Mouse (Mus musculus): ENCODE measurements at regions not wholly inside any gene's neighbourhood (a gene's known extent, or its start where the extent isn't known, plus 50 kb on each side); places are given as distances from the start of the nearest gene placed in this dataset.

DNA sequence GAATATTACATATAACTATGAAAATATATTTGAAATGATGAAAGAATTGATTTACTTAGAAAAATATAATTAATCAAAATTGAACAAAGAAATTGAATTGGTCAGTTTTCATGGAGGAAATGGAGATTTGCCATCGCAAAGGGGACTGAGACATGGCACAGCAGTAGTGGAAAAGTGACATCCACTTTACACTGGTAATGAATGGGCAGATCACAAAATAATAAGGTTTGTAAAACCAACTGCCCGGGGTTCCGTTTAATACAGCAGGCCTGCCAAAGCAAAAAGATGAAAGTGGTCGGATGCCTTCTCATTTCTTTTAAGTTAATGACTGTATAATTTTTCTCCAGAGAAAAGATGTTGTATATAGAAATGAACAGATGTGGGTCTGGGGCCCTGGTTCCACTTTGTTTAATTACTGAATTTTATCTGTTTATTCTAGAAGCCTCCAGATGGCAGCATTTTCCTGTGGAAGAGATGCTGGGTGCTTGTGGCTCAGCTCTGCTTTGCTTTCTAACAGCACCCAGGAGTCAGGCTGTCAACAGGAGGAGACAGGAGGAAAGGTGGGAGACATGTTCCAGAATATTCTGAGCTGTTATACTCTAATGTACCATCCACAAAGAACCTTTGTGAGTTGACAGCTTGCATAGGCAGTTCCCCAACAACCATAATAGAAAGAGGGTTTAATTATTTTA is 75.6 kb upstream of the Fbxl17 start:
- peak; percentile 19 to 24 for DNase-seq

DNA sequence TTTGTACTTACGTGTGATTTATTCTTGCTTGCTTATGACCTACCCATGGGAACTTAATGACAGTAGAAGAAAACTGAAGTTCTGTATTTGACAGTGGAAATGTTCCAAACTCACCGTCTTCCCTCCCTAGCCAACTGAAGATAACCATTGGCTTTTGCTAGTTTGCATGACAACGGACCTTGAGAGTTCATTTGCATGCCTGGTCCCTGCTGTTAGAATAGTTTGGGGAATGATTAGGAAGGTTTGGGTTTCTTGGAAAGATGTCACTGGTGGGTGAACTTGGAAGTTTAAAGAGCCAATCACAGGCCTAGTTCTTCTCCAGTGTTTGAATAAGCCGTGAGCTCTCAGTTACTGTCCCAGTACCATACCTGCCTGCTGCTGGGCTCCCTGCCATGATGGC is 83.1 kb upstream of the Fbxl17 start:
- DNase-seq: no peak

DNA sequence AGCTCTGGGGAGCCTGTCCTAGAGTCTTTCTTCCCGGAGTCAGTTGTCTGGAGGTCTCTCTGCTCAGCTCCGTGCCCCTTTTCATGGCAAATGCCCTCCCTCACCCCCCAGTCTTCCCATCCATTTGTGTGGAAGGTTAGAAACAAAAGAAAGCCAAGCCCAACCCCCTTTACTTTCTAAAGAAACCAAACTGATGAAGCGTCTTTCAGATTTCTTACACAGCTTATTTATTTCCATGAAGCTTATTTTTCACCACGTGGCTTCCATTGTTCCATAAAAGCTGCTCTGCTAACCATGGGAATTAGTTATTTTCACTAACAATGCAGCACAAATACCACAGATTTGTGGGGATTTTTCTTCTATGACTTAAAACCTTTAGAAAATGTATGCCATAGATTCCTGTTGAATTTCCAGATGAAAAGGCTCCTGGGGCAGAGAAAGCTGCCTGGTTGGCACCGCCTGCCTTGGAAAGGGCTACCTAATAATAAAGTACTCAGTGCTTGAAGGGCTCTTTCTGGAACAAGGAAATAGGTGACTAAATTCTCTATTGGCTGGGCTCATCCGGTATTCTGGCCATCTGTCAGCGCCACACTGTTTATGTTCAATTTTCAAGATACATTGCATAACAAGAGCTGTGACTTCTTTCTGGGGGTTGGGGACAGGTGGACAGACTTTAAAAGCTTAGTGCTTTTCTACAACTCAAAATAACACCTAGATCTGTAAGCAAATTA is 107.4 kb upstream of the Fbxl17 start:
- no peak for DNase-seq

DNA sequence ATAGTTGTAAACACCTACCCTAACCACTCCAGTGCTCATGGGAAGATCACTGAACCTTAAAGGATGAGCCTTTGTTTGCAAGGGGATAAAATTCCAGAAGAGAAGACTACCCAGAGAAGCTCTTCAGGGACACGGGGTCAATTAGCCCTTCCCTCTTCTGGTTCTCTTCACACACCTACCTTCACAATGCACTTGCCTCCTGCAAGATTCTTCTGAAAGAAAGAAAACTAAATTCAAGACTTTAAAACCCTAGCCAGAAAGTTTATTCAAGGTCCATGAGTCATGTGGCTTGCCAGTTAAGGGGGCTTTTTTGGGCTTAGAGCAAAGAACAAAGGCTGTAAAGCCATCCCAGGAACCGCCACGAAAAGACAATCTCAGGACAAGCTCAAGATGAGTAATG is 122.9 kb upstream of the Fbxl17 start:
- DNase-seq: no peak

DNA sequence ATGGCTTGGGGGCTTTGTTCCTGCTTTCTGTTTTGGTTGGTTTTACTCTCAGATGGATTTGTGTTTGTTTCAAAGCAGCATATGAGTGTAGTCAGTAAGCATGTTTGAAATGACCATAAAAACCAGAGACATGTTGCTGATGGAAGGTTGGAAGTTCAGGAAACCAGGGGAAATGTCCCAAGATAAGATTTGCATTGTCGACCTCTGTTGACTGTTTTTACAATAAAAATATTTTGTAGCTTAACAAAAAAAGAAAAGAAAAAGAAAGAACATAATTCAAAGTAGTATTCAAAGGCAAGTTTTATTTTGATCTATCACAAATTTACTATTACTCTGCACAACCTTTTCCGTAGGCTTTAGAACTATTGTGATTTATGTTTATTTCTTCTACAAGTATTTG is 137.8 kb upstream of the Fbxl17 start:
- DNase-seq: no peak

DNA sequence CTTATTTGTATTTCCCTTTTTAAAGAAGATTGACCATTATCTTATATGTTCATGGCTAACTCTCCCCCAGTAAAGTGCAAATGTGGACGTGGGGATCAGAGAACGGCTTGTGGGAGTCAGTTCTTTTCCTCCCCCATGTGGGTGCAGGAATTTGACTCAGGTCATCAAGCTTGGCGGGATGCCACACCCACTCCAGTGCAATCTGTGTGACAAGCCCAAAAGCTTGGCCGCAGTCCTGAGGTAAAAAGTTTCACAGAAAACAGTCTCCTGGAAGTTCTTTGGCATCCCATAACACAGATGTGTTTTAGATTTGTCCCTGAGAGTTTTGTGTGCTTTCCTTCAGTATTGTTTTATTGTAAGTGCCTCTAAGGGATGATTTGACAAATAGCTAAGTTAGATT is 144.6 kb upstream of the Fbxl17 start:
- DNase-seq: no peak

DNA sequence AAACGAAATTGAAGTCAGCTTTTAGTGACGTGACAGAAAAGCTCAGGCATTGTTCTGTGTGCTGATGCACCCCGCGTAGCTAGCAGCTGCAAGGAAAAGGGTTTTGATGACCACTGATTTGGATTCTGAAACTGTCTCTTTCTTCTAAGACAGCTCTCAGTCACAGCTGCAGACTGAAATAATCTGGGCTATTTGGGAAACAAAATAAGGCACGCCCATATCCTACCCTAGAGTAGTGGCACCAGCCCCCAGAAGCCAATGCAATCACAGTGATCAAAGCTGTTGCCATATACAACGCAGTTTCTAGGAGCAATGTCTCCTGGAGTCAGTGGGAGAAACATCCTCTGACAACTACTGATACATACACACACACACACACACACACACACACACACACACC is 157.9 kb upstream of the Fbxl17 start:
- DNase-seq: no peak

DNA sequence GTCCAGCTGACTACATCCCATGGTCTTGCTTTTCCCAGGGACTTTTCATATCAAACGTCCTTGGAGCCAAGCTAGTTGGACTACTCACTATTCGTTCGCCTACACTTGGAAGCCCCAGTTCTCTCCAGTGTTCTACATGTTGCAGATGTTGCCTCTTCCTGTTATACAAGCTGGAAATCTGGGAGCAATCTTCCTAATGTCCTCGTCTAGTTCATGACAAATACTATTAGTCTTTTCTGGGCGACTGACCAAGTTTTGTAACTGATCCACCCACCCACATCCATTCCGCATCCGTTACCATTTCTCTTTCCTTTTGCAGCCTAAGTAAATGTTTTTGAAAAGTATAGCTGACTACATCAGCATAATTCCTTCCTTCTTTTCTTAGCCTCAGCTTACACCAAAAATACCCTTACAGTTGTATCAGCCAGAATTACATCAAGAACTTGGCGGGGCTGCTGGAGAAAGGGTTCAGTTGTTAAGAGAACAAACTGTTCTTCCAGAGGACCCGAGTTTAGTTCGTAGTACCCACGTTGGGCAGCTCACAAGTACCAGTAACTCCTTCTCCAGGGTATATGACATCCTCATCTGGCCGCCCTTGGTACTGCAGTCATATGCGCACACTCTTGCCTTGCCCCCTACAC is 161.1 kb upstream of the Fbxl17 start:
- peak in 1 of 2 experiments; percentile 38 for DNase-seq

DNA sequence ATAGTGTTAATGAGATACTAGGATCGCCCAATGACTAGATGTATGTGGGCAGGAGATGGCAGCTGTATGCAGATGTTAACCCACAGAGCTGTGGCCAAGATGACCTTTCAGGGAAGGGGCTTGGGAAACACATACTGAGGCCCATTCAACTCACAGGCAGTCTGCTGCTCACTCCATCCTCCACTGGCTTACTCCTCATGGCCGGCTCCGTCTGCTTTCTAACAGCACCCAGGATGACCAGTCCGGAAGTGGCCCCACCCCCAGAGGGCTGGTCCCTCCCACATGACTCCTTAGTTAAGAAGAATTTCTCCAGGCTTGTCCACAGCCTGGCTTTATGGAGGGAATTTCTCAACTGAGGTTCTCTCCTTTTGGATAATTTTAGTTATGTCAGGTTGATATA is 161.8 kb upstream of the Fbxl17 start:
- DNase-seq: peak in 1 of 2 experiments; percentile 14

DNA sequence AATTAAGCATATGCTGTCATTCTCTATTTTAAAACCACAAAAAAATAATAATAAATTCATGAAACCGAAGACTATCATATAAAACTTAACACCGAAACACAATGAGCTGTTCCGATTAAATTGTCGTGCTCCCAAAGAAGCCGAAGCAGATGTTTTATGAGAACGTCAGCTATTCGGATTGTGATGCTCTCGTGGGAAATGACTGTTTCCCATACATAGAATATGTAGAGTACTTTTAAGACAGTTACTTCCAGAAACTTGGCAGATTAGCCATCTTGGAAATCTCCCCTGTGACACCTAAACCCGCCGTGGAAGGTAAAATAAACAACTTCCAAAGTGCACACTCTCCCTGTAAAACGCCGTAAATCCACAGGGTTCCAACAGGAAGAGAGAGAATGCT is 162.4 kb upstream of the Fbxl17 start:
- DNase-seq: no peak

DNA sequence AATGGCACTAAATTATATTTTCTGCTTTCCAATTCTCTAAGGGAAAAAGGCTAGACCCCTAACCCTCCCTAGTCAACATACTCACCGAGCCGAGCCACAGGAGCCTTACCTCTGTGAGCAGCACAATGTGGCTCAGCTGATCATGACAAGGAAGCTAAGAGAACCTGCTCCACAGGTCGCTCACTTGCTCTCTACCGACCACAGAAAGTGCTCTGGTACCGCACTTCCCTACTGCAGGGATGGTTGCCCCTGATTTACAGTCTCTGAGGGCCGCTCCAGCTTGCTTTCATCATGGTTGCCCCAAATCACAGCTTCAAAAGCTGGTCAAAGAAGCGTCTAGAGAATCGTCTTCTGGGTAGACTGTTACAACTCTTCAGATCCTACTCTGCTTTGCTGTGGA is 177.0 kb upstream of the Fbxl17 start:
- DNase-seq: no peak

DNA sequence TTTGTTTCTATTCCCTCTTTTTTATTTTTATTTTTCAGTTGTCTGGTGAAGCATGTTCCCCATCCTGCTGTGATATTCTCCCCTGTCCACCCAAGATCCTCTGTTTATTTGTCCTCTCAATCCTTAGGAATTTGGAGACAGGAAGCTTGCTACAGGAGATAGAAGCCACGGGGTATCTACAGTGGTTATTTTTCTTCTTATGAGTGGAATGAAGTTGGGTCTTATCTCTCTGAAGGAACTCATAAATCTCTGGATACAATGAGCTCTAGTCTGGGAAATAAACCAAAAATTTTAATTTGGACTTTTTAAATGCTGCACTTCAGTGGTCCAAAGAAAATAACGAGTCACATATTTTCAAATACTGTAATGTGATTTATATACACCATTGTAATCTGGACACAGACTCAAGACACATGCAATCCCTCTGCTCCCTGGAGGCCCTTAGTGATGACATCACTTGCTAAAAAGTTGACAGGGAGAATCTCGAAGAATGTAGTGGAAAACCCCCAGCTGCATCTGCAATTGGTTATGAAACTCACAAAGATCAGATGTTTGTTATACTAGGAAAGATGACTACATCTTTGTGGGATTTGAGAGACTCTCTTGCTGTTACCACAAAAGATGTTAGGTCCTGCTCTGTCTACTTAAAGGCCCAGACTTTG is 178.3 kb upstream of the Fbxl17 start:
- DNase-seq: peak; percentile 30 to 58

DNA sequence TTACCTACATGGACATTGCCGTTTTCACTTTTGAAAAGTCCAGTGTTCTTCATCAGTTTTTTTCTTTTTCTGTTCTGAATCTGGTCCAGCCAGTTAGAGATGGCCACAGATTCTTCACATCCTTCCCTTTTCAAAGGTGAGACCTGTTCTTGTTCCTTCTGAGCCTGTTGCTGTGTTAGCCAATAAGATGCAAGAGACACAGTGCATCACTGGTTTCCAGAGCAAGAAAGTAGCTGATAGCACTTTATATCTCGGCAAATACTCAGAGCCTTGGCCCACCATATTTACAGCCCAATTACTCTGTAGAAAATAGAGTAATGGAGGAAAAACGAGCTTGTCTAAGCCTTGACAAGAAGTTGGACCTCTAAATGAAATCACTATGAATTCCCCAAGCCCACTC is 180.7 kb upstream of the Fbxl17 start:
- no peak for DNase-seq

DNA sequence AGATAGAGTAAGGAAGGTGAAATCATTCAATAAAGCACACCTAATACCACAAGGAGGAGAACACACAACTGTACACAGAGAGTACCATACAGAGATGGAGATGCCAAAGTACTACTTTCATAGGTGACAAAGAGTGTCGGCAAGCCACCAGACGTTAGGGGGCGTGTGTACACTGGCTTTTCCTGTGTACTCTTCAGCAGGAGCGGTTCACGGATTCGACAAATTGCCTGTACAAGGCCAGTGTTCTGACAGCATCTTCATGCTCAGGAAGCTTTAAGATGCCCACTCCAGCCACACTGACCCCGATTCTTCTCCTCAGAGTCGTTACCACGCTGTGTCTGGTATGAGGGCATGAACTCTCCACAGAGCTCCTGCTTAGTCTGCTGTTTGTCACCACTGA is 179.5 kb upstream of the Fer start:
- DNase-seq: no peak

DNA sequence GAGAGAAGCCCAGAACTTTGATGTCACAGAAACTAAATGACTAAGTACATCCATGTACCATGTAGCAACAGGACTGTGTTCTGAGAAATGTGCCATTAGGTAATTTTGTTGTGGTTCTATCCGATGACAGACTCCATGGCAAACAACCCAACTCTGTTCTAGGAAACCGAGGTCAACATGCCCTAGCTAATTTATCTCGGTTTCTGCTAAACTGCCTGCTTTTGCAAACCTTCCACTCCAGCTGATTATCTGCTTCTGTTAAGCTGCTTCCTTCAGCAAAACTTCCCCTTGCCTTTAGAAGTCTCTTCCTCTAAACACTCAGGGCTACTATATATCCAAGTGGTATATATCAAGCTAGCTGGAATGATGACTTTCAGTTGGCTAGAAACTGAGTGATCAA is 178.8 kb upstream of the Fer start:
- DNase-seq: no peak

DNA sequence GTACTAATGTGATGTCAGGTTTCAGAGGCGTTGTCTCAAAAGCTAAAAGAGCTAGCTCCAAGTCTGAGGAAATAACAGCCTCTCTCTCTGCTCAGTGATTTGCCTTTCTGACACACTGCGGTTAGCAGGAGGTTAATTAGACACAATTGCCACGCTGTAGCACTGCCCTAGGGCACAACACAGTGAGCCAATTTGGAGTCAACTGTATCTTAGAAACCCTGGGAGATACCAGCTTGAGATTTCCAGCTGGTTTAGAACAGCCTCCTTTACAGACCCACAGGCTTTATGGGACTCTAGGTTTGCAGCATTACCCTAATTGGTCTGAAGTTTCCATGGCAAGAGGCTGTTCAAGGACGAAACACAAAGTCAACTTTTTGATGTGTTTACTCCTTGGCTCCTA is 176.9 kb upstream of the Fer start:
- peak; percentile 19 to 35 for DNase-seq

DNA sequence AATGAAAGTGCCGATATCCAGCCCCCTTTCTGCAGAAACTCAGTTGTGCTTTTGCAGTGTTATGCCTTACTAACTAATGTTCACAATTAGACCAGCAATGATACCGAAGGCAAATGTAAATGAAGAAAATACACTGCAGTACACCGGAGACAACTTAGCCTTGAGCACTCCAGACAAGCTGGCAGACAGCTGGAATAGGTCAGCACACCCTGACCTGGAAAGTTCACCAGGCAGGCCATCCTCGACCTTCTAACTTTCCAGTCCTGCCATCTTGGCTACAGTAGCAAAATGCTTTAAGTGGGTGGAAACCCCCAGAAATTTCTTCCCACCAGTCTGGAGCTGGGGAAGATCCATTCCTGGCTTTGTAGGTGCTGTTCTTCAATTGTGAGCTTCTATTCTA is 176.5 kb upstream of the Fer start:
- no peak for DNase-seq

DNA sequence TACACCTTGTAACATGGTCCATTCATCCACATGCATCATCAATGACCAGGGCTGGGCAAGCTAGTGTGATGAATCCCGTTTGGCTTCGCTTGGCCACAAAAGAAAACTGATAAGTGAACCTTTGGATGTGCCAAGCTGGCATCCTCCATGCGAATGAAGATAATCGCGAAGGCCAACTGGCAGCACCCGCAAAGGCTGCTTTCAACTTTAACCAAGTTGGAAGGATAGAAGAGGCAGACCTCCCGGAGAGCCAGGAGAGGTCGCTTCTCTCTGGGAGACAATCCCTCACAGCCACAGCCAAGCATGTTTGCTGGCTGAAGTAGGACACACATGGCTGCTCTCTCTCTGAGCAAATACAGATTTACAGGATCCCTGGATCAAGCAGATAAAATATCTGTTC is 173.6 kb upstream of the Fer start:
- no peak for DNase-seq

DNA sequence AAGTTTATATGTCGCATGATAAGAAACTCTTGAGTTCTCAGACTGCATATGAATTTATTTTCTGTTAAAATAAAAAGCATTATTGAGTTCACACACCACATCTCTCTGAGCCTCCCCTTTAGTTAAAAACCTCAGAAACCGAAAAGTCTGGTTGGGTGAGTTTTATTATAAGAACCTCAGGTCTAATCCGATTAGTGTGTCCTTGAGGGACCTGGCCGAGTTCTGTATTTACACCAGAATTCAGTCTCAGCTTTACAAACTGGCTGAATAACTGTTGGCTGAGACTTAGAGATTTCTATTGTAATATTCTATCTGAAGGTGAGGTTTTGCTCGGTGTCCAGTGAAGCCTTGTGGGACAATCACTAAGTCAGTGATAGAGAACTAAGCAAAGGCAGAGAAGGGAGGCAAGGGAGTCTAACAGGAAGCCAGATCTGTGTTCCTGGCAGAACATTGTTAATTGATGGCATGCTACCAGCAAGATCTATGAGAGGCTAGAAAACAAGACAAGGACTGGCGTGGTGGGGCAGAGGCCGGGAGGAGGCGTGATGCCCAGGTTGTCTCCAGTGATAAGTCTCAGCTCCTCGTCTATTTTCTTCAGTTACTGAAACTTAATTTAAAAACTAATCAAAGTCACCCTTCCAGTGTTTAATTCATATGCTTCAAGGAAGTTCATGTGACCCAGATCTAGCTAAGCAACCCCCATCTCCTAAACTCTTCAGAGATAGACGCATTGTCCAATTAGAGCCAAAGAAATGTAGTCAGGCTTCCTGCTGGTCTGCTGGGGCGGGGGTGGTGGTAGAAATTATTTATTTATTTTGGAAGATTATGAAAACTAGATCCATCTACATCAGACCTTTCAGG is 171.8 kb upstream of the Fer start:
- DNase-seq: peak in 1 of 2 experiments; percentile 12

DNA sequence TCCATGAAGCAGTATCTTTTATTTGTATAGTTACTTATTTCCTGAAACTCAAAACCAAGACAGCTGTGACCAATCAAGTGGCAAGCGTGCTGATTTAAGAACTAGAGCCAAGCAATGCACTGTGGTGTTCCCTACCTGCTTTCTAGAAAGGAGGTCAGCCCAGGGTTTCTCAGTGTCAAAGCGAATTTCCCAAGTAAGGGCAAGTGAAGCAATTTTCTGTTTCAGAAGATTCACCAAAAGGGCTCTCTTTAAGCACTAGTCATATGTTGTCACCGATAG is 171.2 kb upstream of the Fer start:
- no peak for DNase-seq

DNA sequence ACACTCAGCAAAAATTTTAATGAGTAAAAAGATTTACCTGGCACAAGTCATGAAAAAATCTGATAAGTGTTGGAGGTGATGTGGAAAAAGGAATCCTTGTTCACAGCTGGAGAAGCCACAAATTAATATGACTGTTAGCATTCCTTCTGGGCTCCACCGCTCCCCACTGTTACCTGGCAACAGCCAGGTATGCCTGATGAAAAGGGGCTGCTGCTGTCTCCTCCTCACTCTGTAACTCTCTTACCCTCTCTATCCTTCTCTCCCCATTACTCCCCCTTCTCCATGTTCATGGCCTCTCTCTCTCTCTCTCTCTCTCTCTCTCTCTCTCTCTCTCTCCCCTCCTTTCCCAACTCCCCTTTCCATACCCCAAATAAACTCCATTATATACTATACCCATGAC is 169.6 kb upstream of the Fer start:
- DNase-seq: no peak

DNA sequence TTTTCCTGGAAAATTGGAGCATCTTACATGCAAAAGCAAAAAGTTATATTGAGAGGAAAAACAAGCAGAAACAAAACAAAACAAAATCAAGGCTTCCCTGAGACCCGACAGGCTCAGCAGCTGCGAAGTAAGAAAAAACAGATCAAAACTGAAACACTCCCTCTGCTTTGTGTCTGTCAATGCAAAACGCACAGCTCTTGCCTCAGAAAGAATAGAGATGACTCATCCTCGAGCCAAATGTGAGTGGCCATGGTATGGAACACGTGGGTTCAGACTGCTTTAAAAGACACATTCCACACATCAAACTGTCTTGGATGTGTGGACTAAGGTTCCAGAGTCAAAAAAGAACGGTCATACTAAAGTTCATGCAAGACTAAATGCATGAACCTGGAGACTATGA is 163.3 kb upstream of the Fer start:
- DNase-seq: no peak

DNA sequence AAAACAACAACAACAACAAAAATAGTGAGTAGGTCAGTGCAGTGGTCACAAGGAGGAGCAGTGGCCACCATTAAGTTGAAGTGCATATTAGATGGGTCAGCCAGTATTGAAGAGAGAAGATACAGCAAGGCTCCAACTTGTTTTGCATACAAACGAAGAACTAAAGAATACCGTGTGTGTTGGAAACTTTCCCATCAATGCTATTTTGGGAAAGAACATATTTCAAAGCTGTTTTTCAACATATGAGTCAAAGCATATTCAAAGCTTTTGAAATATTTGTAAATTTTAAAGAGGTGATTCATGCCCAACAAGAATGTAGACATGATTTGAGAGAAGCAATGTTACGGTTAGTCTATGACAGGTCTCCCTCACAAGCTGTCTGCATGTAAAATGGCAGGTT is 157.9 kb upstream of the Fer start:
- no peak for DNase-seq
